Mouse (Mus musculus): ENCODE data around the gene Nfu1.

Gene Nfu1

DNA sequence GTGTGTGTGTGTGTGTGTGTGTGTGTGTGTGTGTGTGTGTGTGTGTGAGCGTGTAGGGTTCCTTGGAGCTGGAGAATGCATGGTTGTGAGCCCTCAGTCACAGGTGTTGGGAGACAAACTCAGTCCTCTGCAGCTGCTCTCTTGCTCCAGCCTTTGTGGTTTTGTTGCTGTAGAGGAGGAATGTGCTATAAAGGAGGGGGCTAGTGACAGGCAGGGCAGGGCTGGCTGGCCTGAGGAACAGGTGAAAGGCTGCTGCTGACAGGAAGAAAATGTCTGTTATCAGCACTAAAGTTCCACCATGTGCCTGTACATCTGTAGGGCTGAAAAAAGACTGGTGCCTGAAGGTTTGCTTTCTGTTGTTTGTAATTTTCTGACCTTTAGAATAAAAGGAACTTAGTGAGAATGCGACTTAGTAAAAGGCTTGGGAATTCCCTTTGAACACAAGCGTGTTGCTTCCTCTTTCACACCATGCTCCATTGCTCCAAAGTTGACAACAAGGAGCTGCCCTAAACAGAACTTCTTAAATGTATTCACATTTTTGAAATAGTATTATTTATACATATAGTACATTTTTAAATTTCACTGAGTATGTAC, 66.2 kb downstream of the Nfu1 start:
- no peak for DNase-seq
